Mouse (Mus musculus) skeletal muscle tissue, adult 2 months (tissue): Measurements from ENCODE around the gene Ywhag.
A peak's percentile ranks its signal among the peaks of the same experiment; 100 is the strongest.

Experiments
- DNase-seq: peaks from one replicate; pipeline ENCODE4 v3.0.0-alpha.2; 2012; ENCODE audit warnings: low read depth, low spot score

Ywhag gene

DNA sequence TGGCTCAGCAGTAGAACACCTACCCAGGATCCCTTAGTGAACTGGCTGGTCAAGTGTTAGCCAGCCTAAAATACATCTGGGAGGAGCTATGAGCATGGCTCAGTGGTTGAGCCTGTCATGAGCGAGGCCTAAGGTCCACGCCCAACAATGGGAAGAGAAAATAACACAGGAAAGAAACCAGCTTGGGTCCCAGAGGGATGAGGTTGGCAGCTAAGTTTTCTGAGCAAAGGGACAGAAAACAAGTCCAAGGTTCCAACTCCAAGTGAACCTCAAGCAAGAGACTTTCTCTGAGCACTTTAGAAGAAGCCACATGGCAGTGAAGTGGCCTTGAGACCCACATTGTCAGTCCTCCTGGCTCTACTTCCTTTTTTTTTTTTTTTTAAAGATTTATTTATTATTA is 17.2 kb upstream of the Ywhag start:
- DNase-seq: no peak

DNA sequence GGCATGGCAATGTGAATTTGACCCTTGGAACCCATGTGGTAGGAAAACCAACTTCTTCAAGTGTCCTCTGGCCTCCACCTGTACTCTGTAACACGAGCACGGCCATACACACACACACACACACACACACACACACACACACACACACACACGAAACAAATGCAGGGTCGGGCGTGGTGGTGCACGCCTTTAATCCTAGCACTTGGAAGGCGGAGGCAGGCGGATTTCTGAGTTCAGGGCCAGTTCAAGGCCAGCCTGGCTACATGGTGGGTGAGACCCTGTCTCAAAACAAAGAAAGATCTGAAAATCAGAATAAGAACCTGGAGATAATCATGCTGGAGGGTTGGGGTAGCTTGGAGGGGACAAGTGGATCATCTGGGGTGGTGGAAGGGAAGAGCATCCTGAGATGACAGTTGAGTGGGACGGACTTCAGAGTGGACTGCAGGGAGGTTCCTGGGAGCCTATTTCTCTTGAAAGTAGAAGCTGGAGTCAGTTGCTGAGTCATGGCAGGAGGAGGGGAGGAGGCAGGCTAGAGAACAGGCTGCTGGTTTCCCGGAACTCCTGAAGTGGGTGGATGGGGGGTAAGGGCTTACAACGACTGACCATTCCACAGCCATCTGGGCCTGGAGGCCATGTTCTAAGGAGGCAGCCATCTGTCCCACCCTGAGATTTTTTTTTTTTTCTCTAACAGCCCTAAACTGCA is 16.4 kb upstream of the Ywhag start:
- DNase-seq: no peak

DNA sequence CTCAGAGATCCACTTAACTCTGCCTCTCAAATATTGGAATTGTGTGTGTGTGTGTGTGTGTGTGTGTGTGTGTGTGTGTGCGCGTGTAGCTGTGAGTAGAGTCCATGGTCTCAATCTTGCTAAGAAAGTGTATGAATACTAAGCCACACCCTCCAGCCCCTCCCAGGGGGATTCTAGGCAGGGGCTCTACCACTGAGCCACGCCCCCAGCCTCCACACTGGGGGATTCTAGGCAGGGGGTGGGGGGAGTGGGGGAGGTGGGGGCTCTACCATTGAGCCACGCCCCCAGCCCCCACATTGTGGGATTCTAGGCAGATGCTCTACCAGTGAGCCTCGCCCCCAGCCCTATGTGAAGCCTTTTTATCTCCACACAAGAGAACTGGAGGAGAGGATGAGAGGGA is 12.2 kb upstream of the Ywhag start:
- DNase-seq: no peak

DNA sequence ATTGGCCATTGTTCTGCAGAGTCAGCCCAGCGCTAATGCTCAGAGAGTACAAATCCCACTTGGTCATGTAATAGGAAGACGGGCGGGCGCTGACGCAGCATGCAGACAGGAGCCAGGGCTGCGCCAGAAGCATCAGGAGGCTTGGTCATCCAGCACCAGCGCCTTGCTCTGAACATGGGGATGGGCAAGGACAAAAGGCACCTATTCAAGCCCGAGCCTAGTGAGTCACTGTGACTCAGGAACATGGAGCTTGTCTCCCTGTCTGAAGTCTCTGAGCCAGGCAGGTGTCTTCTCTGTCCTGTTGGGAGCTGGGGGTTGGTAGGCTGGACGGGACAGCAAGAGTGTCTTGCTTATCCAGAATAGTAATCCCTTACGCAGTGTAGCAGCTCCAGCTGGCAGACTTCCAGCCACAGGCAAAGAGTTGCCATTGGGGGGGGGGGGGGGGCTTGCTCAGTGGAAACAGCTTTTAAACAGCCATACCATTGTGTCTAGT is 11.5 kb upstream of the Ywhag start:
- DNase-seq: no peak

DNA sequence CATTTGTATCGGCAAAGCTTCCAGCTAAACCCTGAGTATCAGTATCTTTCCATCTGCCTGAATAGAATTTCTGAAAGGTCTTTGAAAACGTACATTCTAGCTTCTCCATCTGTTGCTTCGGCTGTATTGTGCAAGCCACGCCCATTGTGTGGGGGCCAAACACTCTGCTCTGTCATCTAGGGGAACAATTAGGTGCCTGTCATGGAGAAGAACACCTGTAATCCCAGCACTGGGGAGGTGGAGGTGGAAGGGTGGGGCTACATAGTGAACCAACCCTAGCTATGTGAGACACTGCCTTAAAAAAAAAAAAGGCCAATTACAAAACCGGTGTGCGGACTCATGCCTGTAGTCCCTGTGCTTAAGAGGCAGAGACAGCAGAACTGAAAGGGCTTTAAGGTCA is 8.3 kb upstream of the Ywhag start:
- no peak for DNase-seq

DNA sequence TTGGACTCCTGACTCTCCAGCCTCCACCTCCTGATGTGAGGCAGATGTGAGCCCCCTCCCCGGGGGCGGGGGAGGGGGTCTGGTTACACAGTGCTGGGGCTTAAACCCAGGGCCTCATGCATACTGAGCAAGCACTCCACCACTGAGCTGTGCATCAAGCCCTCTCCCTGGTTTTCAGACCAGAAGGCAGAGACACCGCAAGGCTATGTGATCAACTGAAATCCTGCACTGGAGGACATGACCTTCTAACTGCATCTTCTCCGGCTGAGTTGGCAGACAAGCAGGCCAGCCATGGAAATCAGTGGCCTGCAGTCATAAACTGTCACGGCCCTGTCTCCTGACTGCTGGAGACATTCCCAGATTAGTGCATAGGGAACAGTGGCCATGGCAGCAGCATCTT is 6.2 kb upstream of the Ywhag start:
- DNase-seq: no peak

DNA sequence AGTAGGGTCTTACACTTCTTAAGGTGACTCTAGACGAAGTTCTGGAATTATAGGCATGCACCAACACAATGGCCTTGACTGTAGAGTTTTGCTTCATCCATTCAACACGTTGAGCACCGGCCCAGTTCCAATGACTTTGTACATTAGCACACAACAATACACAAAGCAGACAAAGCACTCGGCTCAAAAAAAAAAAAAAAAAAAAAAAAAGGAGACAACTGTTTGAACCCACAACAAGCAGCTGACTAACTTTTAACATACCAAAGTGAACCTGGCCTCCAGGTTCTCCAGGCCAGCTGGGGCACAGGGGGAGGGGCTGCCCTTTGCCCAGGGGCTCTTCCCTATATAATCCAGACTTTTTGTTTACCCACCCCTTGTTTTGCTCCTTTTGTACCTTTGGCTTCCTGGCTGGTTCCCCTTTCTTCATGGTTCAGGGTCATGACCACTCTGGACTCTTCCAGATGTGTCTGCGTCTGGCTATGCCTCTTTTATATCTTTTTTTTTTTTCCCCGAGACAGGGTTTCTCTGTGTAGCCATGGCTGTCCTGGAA is 1.3 kb upstream of the Ywhag start:
- no peak for DNase-seq

DNA sequence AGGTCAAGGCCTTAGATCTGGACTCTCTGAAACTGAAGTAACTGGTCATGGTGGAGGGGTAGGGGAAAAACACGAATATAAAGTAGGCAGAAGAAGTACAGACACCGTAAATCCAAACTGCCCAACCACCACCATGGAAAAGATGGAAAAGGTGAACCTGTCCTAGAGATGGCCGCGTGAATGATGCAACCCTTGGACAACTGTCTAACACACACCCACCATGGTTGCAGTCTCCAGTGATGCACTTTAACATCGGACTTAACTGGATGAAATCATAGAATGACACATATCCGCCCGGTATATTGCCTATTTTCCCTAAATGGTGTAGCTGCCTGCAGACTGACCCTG is 734 bp upstream of the Ywhag start:
- no peak for DNase-seq

DNA sequence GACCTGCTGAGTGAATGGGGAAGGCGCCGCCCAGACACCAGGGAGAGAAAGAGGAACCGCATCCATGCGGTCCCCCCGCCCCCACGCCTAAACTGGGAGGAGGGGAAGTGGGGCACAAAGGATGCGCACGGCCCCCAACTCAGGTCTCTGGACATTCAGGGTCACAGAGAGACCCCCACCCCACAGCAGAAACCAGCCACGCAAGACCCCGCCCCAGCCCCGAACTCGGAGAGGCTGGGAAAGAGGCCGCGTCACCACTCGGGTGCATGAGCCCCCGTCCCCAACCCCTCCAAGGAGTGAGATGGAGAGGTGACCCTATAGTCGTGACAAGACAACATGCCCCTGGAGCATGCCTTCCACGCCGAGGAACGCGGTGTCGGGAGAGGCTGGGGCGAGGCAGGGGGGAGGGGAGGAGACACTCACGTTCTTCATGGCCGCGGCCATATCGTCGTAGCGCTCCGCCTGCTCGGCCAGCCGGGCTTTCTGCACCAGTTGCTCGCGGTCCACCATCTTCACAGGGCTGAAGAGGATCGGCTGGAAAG is 445 bp downstream of the Ywhag start:
- no peak for DNase-seq

DNA sequence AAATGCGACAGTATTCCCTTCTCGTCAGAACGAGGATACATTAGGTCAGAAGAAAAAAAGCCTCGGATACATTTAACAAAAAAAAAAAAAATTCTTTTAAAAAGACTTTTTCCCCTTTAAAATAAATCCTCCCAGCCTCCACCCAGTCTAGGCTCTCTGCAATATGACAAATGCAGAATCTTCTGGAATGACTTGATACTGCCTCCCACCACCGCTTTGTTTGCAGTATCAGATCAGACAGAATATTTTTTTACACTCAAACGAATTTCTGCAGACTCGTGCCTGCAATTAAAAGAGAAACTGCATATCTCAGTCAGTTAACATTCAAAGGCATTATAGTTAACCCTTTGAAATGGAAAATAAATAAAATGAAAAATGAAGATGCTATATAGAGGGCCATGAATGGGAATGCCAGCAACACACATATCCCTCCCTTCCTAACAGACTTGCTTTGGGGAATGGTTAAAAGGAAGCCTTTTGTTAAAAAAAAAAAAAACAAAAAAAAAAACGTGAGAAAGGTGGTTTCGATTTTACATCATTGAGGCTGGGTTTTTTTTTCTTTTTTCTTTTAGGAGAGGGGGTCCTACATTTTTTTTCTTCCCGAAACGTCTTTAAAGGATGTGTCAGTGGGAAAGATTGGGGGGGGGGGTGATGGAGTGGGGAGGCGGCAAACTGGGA is 1.1 kb downstream of the Ywhag start:
- DNase-seq: no peak

DNA sequence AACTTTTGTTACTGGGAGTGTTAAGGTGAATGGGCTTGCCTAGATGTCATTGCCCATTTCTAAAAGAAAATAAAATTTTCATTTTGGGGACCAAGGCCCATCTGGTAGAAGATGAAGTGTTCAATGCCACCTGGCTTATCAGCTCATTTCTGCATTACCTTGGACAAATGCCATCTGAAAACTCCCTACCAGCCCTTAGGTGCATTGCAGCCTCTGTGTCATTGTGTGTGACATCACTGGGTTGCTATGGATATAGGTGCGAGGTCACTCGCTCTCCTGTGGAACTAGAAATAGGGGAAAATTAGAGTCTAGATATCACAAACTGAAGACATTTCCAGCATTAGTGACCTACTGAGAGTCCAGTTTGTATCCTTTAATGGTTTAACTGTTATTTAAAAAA is 2.1 kb downstream of the Ywhag start:
- no peak for DNase-seq

DNA sequence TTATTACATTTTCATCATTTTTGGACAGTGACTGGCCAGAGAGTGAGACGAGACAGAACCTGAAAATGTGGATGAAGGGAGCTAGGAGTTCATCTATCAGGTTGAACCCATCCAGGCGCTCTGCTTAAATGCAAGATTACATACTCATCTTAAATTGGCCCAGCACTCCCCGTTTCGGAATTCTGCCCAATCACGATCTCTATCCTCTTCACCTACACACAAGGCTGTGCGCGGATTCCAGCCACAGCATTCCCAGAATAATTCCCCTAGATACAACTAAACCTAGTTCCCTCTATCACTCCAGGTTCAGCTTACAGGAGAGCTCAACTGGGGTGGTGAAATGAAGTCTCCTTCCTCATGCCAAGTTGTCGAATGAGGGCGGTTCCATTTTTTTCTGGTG is 2.9 kb downstream of the Ywhag start:
- DNase-seq: no peak

DNA sequence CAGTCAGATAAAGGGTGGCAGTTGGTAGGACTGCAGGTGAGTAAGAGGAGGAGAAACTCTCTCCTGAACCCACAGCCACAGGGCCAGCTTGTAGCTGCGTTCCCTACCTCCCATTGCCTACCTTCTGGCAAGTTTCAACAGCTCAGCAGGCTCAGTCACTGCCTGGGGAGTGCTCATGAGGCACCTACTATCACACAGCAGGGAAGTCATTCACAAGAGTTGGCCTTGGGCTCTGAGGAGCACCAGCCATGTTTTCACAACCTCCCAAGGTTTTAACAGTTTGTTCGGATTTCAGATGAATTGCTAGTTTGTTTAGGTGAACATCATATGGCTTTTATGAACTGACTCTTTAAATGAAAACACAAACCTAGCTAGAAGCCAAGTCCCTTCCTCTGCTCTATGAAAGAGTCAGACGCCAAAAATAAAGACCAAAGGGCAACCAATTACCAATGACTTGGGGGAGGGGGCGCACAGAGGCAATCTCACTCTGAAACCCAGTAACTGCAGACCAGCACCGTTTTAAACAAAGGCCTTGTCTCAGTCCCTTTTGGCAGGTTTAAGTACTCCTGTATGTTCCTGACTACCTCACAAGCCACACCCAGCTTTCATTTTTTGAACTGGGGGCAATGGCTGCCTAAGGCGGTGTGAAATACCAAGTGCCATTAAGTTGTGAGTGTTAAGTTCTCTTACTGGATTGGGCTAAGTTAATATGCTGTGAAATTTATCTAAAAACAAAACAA is 4.6 kb downstream of the Ywhag start:
- DNase-seq: no peak

DNA sequence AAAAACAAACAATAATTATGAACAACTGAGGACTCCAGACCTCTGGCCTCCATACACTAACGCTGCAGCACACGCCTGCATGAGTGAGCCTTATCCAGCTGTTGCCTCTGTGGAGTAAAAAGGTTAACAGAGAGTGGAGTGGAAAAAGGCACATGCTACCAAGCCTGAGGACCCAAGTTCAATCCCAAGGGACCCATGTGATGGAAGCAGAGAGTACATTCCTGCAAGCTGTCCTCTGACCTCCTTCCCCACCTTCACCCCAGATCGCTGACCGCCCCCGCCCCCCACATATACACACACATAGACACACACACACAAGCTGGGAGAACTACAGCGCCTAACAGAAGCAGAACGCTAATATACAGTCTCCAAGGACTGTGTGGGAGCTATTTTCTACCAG is 10.5 kb downstream of the Ywhag start:
- no peak for DNase-seq

DNA sequence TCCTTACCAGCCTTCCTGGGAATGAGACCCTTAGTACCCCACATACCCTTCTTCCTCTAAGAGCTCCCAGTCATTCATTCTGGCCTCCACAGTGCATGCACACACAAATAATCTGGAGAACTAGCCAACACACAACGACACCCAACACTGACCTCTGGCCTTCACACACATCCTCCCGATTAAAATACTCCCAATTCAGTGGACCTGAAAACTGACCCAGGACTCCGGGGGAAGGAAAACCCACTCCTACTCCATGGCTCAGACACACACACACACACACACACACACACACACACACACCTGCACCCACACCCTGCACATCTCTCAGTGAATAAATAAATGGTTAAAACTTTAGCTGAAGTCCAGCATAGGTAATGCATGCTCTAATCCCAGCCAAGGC is 14.5 kb downstream of the Ywhag start:
- no peak for DNase-seq

DNA sequence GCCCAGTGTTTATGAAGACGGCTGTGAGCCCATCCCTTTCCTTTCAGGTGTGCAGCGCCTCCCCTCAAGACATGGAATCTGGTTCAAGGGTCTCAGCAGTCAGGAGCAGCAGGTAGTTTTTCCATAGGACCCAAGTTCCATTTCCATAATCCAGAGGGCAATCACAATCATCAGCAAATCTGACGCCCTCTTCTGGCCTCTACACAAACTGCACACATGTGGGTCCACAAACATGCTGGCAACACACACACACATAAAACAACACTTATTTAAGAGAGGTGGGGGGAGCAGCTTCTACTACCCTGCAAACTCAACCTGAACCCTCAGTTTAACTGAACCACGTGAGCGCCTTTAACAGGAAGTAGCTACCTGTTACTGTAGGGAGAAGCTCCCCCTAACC is 15.8 kb downstream of the Ywhag start:
- DNase-seq: no peak

DNA sequence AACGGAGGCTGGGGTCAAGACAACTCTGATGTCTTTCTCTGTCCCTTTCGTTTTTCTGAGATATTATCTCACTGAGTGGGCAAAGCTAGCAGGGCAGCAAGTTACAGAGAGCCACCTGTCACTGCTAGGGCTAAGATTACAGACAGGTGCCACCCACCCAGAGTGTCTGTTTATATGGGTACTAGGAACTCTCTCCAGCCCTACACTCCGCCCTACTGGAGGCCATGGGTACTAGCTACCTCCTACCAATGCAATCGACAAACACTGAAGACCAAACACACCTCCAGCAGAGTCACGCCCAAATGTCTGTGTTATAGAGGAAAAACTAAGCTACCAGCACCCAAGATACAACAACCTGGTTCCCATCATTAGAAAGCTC is 16.4 kb downstream of the Ywhag start:
- DNase-seq: peak; percentile 70

DNA sequence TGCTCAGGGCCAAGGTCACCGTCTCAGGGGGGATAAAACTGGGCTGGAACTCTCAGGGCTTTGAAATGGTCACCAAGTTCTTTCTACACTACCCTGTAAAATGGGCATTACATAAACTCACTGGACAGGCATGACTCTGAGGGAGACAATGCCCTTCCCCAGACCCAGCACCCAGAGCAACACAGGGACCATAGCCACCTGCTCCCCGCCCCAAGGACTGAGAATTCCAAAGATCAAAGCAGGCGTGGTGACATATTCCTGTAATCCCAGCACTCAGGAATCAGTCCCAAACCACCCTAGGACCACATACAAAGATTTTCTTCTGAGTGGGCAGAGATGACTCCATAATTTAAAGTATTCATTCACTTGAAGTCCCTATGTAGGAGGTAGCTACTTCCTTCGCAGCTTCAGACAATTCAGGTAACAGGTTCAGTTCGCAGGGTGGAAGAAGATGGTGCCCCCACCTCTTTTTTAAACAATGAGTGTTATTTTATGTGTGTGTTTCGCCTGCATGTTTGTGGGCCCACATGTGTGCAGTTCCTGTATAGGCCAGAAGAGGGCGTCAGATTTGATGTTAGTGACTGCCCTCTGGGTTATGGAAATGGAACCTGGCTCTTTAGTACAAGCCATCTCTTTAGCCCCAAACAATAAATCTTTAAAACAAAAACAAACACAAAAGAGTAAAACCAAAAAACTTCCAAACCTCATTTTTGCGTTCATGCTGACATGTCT is 16.9 kb downstream of the Ywhag start:
- no peak for DNase-seq

DNA sequence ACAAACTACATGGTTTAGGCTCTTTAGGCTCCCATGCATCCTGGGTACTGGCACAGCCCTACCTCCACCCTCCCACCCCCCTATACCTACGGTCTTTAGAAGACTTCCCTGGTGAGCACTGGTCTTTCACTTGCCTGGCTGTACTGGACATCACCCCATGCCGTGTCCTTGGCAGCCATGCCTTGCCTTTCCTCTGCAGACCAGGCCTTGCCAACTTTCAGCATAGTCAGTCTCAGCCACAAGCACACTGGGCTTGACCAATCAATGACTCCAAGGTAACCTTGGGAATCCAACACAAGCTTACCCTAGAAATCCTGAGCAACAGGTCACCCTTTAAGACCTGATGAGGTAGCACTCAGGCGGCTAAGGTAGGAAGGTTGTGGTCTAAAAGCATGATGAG is 17.8 kb downstream of the Ywhag start:
- DNase-seq: peak; percentile 55

DNA sequence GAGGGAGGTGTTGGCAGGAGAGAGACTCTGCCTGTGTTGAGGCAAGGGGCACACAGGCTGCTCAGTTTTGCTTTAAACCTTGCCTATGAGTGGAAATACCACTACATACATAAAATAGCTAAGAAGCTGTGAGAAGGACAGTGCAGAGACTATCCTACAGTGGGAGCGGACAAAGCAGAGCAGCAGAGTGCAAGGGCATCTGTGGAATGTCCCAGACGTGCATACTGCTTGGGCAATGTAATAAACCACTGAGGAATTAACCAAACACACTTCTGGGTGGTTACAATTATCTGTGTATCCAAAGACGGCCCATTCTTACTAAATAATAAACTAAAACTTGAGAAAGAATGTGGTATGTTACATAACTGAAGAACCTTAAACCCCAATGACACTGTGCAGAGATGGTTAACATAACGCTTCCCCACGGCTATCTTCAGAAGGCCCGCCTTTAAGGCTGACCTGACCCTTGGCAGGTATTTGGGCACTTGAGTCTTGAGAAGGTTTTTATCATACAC is 18.3 kb downstream of the Ywhag start:
- no peak for DNase-seq

DNA sequence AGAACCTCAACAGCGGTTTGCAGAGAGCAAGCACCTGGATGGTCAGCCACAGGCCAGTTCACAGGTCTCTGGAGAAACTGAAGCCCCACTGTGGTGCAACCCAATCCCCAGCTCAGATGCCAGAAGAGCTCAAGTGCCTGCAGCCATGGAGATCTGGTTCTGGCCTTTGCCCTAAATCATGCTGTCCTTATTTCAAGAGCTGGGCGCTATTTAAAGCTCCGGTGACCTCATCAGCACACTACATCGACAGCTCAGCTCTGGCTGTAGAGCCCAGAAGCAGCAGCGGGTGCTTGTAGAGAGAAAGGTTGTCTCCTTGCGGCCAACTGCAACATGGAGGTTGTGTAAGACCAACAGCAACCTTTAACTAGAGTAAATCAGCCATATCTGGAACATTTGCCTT is 20.3 kb downstream of the Ywhag start:
- peak; percentile 96 for DNase-seq
